Mouse (Mus musculus): ENCODE measurements at regions not wholly inside any gene's neighbourhood (a gene's known extent, or its start where the extent isn't known, plus 50 kb on each side); places are given as distances from the start of the nearest gene placed in this dataset.

DNA sequence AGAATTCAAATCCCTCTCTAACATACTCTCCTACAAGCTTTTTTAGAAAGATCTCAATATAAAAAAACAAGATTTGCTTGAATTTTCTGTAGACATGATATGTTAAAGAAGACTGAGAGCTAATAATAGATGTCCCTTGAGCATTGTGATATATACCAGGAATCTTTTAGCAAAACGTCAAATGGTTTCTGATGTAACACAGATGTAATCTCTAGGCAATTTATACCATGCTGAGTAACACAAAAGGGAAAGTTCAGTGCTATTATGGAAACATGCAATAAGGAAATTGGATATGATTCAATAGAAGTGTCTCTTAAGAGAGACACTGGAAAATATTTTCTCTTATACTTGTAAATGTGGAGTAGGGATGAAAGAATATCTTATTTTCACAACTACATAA is 434.8 kb upstream of the Fsip2 start:
- no peak for TF ChIP-seq EP300 (IDR thresholded peaks at IDR 0.05; ENCODE audit: low read depth)
- no peak for TF ChIP-seq CTCF (IDR thresholded peaks at IDR 0.05; ENCODE audit: low read depth)
